Mouse (Mus musculus): Measurements from ENCODE around the gene Olfr447. TPM values are rescaled to one million over a fixed set of nuclear protein-coding genes. Genes with fewer than 3 reads are reported as not detected.

Olfr447 gene
- polyA plus RNA-seq (2021): not detected

GRCm38 (mm10) chr6:42908578-42908977 is at the start of gene Olfr447:
TSS of gene Olfr447 (plus strand) at chr6:42908878.
- in situ Hi-C loops (cut with MboI; ENCODE audit: low pct_unique_long_range_greater_than_20kb): no loop called here
- POLR2A ChIA-PET: no interaction called here

GRCm38 (mm10) chr6:42860222-42860819 is 48.4 kb upstream of the Olfr447 start:
- peak; percentile 49 for TF ChIP-seq CTCF (IDR thresholded peaks at IDR 0.05)
- ChIA-PET CTCF (interaction anchor here (0.7 kb wide), 1 partner anchor 215 kb away, joined by 4 read pairs; the partner anchor contains the start of gene Tcaf2), POLR2A (no interaction called here)
- H3K27me3 ChIP-seq: no peaks in the 10 kb centered on the region
- ATAC-seq: no peak
- in situ Hi-C loops (cut with MboI; ENCODE audit: low pct_unique_long_range_greater_than_20kb): loop anchor here (25.0 kb wide), 1 partner anchor 523 kb away; the partner anchor contains the start of gene Zyx
- peak; percentile 9 for DNase-seq (ENCODE audit: low read depth, low spot score)

More at GRCm38 (mm10) chr6:42908578-42908977, at the start of gene Olfr447:
- no peak for DNase-seq (ENCODE audit: low read depth, low spot score)
- H3K27me3 ChIP-seq: peaks cover 43% of the 10 kb centered on the region
- CTCF ChIA-PET: no interaction called here
- ATAC-seq: no peak
- no peak for TF ChIP-seq CTCF (IDR thresholded peaks at IDR 0.05)

DNA sequence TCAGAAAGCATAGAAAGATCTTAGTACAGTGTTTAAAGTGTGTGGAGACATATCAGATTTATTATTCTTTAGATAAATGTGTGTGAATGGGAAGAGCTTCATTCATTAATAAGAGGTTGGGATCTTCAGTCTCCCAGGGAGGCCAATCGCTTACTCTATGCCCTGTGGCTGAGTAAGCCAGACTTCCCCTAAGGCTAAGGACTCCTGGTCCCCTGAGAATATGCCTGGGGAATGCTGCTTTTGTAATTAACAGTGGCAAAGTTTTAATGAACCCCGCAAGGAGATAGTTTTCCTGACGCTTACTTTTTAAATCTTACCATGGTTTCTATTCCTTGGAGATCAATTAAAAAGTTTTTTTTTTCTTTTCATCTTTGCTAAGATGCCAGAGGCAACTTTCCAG is 39.0 kb upstream of the Olfr447 start:
- in situ Hi-C loops (cut with MboI; ENCODE audit: low pct_unique_long_range_greater_than_20kb): loop anchor here (10.0 to 25.0 kb wide), 2 partner anchors 255 to 532 kb away; partner anchors contain the start of gene Zyx
- ATAC-seq: no peak
- POLR2A ChIA-PET: no interaction called here
- H3K27me3 ChIP-seq: peaks cover 21% of the 10 kb centered on the region
- CTCF ChIA-PET: no interaction called here
- no peak for DNase-seq (ENCODE audit: low read depth, low spot score)
- TF ChIP-seq CTCF (IDR thresholded peaks at IDR 0.05): no peak

GRCm38 (mm10) chr6:42876323-42876722 is 32.4 kb upstream of the Olfr447 start:
- TF ChIP-seq CTCF (IDR thresholded peaks at IDR 0.05): no peak
- in situ Hi-C loops (cut with MboI; ENCODE audit: low pct_unique_long_range_greater_than_20kb): loop anchor here (10.0 kb wide), 1 partner anchor 262 kb away; no protein-coding TSS in a partner anchor
- CTCF ChIA-PET: no interaction called here
- H3K27me3 ChIP-seq: peaks cover 32% of the 10 kb centered on the region
- DNase-seq (ENCODE audit: low read depth, low spot score) (no peak), ATAC-seq (no peak)
- POLR2A ChIA-PET: no interaction called here

- in situ Hi-C loops (cut with MboI; ENCODE audit: low pct_unique_long_range_greater_than_20kb): no loop called here
- TF ChIP-seq CTCF (IDR thresholded peaks at IDR 0.05): no peak
- ChIA-PET POLR2A (no interaction called here), CTCF (no interaction called here)
- ATAC-seq (no peak), DNase-seq (ENCODE audit: low read depth, low spot score) (no peak)
- H3K27me3 ChIP-seq: no peaks in the 10 kb centered on the region
Observed at GRCm38 (mm10) chr6:42890141-42890540, 18.5 kb upstream of the Olfr447 start, which contains the start of gene Olfr448. TSS of gene Olfr448 (plus strand) at chr6:42890441.

DNA sequence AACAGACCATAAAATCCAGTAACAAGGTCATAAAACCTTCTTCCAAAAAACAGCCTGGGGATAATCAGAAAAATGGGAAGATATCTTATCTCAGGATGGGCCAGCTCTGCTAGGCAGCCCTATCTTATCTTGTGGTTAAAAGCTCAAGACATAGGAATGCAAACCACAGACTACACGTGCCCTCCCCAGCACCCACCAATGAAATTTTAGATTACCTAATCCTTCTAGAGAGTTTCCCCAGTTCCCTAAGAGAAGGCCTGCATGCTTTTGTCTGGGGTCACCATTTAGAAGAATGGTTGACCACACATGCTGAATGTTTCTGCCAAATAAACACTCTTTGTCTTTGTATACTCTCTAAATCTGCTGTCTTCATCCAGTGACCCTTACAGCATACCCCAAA is 8.3 kb upstream of the Olfr447 start:
- no peak for DNase-seq (ENCODE audit: low read depth, low spot score)
- ChIA-PET POLR2A (no interaction called here), CTCF (no interaction called here)
- ATAC-seq: no peak
- TF ChIP-seq CTCF (IDR thresholded peaks at IDR 0.05): no peak
- in situ Hi-C loops (cut with MboI; ENCODE audit: low pct_unique_long_range_greater_than_20kb): no loop called here
- peaks cover 22% of the 10 kb centered on the region for H3K27me3 ChIP-seq

GRCm38 (mm10) chr6:42921077-42921476 is 12.4 kb downstream of the Olfr447 start, which contains the start of gene Olfr446:
TSS of gene Olfr446 (plus strand) at chr6:42921377.
- ChIA-PET POLR2A (no interaction called here), CTCF (no interaction called here)
- in situ Hi-C loops (cut with MboI; ENCODE audit: low pct_unique_long_range_greater_than_20kb): no loop called here
- ATAC-seq (no peak), DNase-seq (ENCODE audit: low read depth, low spot score) (no peak)
- H3K27me3 ChIP-seq: peaks cover 5% of the 10 kb centered on the region
- TF ChIP-seq CTCF (IDR thresholded peaks at IDR 0.05): no peak

- no peak for DNase-seq (ENCODE audit: low read depth, low spot score)
- in situ Hi-C loops (cut with MboI; ENCODE audit: low pct_unique_long_range_greater_than_20kb): no loop called here
- H3K27me3 ChIP-seq: peaks cover 5% of the 10 kb centered on the region
- POLR2A ChIA-PET: no interaction called here
- no peak for ATAC-seq
- CTCF ChIA-PET: no interaction called here
- TF ChIP-seq CTCF (IDR thresholded peaks at IDR 0.05): no peak
Observed at GRCm38 (mm10) chr6:42948767-42949166, 40.1 kb downstream of the Olfr447 start, which contains the start of gene Olfr444. TSS of gene Olfr444 (plus strand) at chr6:42949067.

Other genes starting within 250 kb of the Olfr447 start
- gene Tcaf1, start 198.8 kb upstream of the Olfr447 start, polyA plus RNA-seq (2021): 69.7 TPM
- gene Olfr453, start 169.5 kb upstream of the Olfr447 start, polyA plus RNA-seq (2021): not detected
- gene Olfr38, start 152.5 kb upstream of the Olfr447 start, polyA plus RNA-seq (2021): not detected
- not detected for gene Olfr452, start 123.8 kb upstream of the Olfr447 start, polyA plus RNA-seq (2021)
- not detected for gene Olfr450, start 96.9 kb upstream of the Olfr447 start, polyA plus RNA-seq (2021)
- not detected for gene Olfr449, start 74.5 kb upstream of the Olfr447 start, polyA plus RNA-seq (2021)
- not detected for gene Olfr448, start 18.4 kb upstream of the Olfr447 start, polyA plus RNA-seq (2021)
- gene Olfr446, start 12.5 kb downstream of the Olfr447 start, polyA plus RNA-seq (2021): not detected
- gene Olfr444, start 40.2 kb downstream of the Olfr447 start, polyA plus RNA-seq (2021): not detected
- gene Olfr441, start 197.5 kb downstream of the Olfr447 start, polyA plus RNA-seq (2021): not detected
- not detected for gene Olfr237-ps1, start 237.7 kb downstream of the Olfr447 start, polyA plus RNA-seq (2021)

Data from Patski (cell line).